Mouse (Mus musculus) spleen, adult 12 weeks (tissue): Measurements from ENCODE around the gene Gm20683.

Experiments used
- DNase-seq: peaks from one replicate; pipeline ENCODE4 v3.0.0; 2022; ENCODE audit warnings: low spot score

Gene Gm20683

GRCm38 (mm10) chr17:25841117-25841880 lies at the start of gene Gm20683:
TSS of gene Gm20683 (minus strand) at chr17:25841763.
- no peak for DNase-seq

GRCm38 (mm10) chr17:25888837-25889236 lies 47.3 kb upstream of the Gm20683 start:
- no peak for DNase-seq

- no peak for DNase-seq
Observed at GRCm38 (mm10) chr17:25887467-25887866, 45.9 kb upstream of the Gm20683 start.

GRCm38 (mm10) chr17:25886806-25887205 lies 45.2 kb upstream of the Gm20683 start:
- DNase-seq = no peak

- no peak for DNase-seq
Observed at GRCm38 (mm10) chr17:25885636-25886035, 44.1 kb upstream of the Gm20683 start.

- DNase-seq = no peak
Observed at GRCm38 (mm10) chr17:25883824-25884223, 42.3 kb upstream of the Gm20683 start.

GRCm38 (mm10) chr17:25883268-25883667 lies 41.7 kb upstream of the Gm20683 start:
- no peak for DNase-seq

GRCm38 (mm10) chr17:25882306-25882705 lies 40.7 kb upstream of the Gm20683 start:
- DNase-seq = no peak

GRCm38 (mm10) chr17:25881691-25882090 lies 40.1 kb upstream of the Gm20683 start:
- DNase-seq = no peak

GRCm38 (mm10) chr17:25880913-25881641 lies 39.5 kb upstream of the Gm20683 start:
- DNase-seq = no peak

- DNase-seq = no peak
Observed at GRCm38 (mm10) chr17:25880196-25880910, 38.8 kb upstream of the Gm20683 start, which contains the start of gene Wfikkn1. TSS of gene Wfikkn1 (minus strand) at chr17:25880858.

- DNase-seq = no peak
Observed at GRCm38 (mm10) chr17:25879750-25880149, 38.2 kb upstream of the Gm20683 start.

GRCm38 (mm10) chr17:25879261-25879660 lies 37.7 kb upstream of the Gm20683 start:
- DNase-seq = no peak

- DNase-seq = no peak
Observed at GRCm38 (mm10) chr17:25878611-25879180, 37.1 kb upstream of the Gm20683 start.

- no peak for DNase-seq
Observed at GRCm38 (mm10) chr17:25877741-25878610, 36.4 kb upstream of the Gm20683 start.

- no peak for DNase-seq
Observed at GRCm38 (mm10) chr17:25877025-25877424, 35.5 kb upstream of the Gm20683 start.

- DNase-seq = no peak
Observed at GRCm38 (mm10) chr17:25876347-25876915, 34.9 kb upstream of the Gm20683 start.

GRCm38 (mm10) chr17:25875171-25876136 lies 33.9 kb upstream of the Gm20683 start:
- DNase-seq = peak; percentile 78

GRCm38 (mm10) chr17:25874721-25875170 lies 33.2 kb upstream of the Gm20683 start, which contains the start of gene Mettl26:
TSS of gene Mettl26 (plus strand) at chr17:25875074.
- peak; percentile 92 for DNase-seq
